Mouse (Mus musculus): ENCODE measurements at regions not wholly inside any gene's neighbourhood (a gene's known extent, or its start where the extent isn't known, plus 50 kb on each side); places are given as distances from the start of the nearest gene placed in this dataset.

DNA sequence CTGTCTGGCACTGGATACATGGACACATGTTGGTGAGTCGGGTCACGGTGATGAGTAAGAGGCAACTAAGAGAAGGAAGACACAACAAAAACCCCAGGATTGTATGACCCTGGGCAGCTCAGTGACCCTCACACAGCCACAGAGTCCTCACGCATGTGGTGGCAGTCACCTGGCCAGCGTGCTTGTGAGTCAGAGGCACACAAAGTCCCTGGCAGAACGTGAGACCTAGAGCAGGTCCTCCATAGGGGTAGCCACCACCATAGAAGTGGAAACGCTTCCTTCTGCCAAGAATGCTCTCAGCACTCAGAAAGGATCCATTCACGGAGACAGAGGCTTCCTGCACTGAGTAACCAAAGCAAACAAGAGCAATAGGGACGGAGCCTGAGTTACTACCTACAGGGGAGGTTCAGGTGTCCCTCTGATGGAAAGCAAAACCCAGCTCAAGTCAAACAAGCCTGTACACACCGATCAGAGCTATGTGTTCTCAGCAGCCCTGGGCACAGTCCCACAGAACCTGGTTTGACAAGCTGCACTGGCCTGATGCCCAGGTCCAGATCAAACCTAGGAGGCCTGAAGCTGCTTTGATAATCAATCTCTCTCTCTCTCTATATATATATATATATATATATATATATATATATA, 206.4 kb upstream of the Gm26657 start:
- ATAC-seq (ENCODE audit: low FRiP score, low read depth): no peak
- 91% methylated on average over 9 of the region's 9 CpGs for whole genome bisulfite sequencing

GRCm38 (mm10) chr4:56532921-56533320, 206.9 kb upstream of the Gm26657 start:
- no peak for ATAC-seq (ENCODE audit: low FRiP score, low read depth)
- no peaks in the 10 kb centered on the region for H3K36me3 ChIP-seq
- no peaks in the 10 kb centered on the region for H3K27me3 ChIP-seq
- no peak overlapping the region for H3K9ac ChIP-seq (replicated peaks)
- 94% methylated on average over 9 of the region's 9 CpGs for WGBS
- no peak overlapping the region for H3K27ac ChIP-seq (replicated peaks)
- no peaks in the 10 kb centered on the region for H3K9me3 ChIP-seq
- H3K4me1 ChIP-seq: no peaks in the 10 kb centered on the region
- H3K4me3 ChIP-seq: no peak overlapping the region
- no peak overlapping the region for H3K4me2 ChIP-seq (replicated peaks)

More for the DNA sequence above, 206.4 kb upstream of the Gm26657 start:
- Histone ChIP-seq H3K36me3 (no peaks in the 10 kb centered on the region), H3K9ac (replicated peaks) (no peak overlapping the region), H3K27me3 (no peaks in the 10 kb centered on the region), H3K27ac (replicated peaks) (no peak overlapping the region), H3K4me2 (replicated peaks) (no peak overlapping the region), H3K9me3 (no peaks in the 10 kb centered on the region), H3K4me1 (no peaks in the 10 kb centered on the region), H3K4me3 (no peak overlapping the region)

- no peaks in the 10 kb centered on the region for H3K4me1 ChIP-seq
- H3K4me3 ChIP-seq: no peak overlapping the region
- no peak overlapping the region for H3K9ac ChIP-seq (replicated peaks)
- WGBS: 96% methylated on average over 2 of the region's 2 CpGs
- no peak overlapping the region for H3K27ac ChIP-seq (replicated peaks)
- ATAC-seq (ENCODE audit: low FRiP score, low read depth): no peak
- no peak overlapping the region for H3K4me2 ChIP-seq (replicated peaks)
- H3K9me3 ChIP-seq: no peaks in the 10 kb centered on the region
- H3K36me3 ChIP-seq: no peaks in the 10 kb centered on the region
- no peaks in the 10 kb centered on the region for H3K27me3 ChIP-seq
Measured at GRCm38 (mm10) chr4:56528571-56528970, 211.3 kb upstream of the Gm26657 start.

DNA sequence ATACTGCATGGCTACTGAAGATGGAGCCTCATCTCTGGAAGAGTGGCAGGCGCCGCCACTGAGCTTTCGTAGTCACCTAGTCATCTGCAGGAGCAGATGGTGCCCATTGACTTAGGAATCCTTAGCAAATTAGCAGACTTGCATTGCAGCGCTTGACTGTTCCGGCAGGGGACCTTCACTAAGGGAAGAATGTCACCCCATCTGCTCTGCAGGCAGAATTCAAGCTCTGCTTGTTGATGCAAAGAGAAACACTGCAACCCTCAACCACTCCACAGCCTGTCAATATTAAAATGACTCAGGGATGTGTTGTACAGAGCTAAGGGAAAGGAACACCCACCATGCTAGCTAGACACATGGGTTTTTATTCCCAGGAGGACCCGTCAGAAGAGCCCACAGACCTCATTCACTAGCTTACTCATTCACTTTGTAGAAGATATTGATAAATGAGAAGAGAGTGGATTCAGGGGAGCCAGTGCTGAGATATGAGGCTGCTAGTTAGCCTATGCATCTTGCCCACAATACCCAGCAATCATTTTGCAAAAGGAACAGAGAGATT, 215.4 kb upstream of the Gm26657 start:
- H3K9ac ChIP-seq (replicated peaks): no peak overlapping the region
- H3K36me3 ChIP-seq: no peaks in the 10 kb centered on the region
- H3K27me3 ChIP-seq: no peaks in the 10 kb centered on the region
- no peak overlapping the region for H3K27ac ChIP-seq (replicated peaks)
- no peak overlapping the region for H3K4me3 ChIP-seq
- H3K9me3 ChIP-seq: no peaks in the 10 kb centered on the region
- H3K4me2 ChIP-seq (replicated peaks): no peak overlapping the region
- no peaks in the 10 kb centered on the region for H3K4me1 ChIP-seq
- ATAC-seq (ENCODE audit: low FRiP score, low read depth): no peak
- WGBS: 85% methylated on average over 6 of the region's 6 CpGs

GRCm38 (mm10) chr4:56507770-56508169, 232.1 kb upstream of the Gm26657 start:
- WGBS: 96% methylated on average over 4 of the region's 4 CpGs

DNA sequence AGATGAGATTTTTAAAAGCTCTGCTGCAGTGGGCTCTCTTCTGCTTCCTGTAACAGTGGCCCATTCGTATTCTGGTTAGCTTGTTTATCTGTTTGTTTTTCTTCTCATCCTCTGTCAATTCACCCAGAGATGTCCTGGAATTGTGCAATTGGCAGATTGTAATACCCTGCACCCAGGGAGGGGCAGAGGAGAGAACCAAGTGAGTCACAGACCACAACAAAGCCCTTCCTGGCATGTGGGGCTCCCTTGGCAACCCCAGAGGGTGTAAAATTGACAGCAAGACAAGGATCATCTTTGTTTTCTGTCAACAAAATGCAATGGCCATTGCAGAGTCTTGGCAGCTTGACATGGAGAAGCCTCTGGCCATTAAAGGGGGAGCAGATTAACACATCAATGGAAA, 233.1 kb upstream of the Gm26657 start:
- Histone ChIP-seq H3K4me1 (no peaks in the 10 kb centered on the region), H3K4me3 (no peak overlapping the region), H3K9me3 (no peaks in the 10 kb centered on the region), H3K36me3 (no peaks in the 10 kb centered on the region), H3K27ac (replicated peaks) (no peak overlapping the region), H3K4me2 (replicated peaks) (no peak overlapping the region), H3K9ac (replicated peaks) (no peak overlapping the region), H3K27me3 (no peaks in the 10 kb centered on the region)
- 63% methylated on average over 1 of the region's 1 CpGs for WGBS
- no peak for ATAC-seq (ENCODE audit: low FRiP score, low read depth)

More at GRCm38 (mm10) chr4:56507770-56508169, 232.1 kb upstream of the Gm26657 start:
- ATAC-seq (ENCODE audit: low FRiP score, low read depth): no peak
- Histone ChIP-seq H3K4me1 (no peaks in the 10 kb centered on the region), H3K4me3 (no peak overlapping the region), H3K27me3 (no peaks in the 10 kb centered on the region), H3K27ac (replicated peaks) (no peak overlapping the region), H3K4me2 (replicated peaks) (no peak overlapping the region), H3K9me3 (no peaks in the 10 kb centered on the region), H3K9ac (replicated peaks) (no peak overlapping the region), H3K36me3 (no peaks in the 10 kb centered on the region)

- Histone ChIP-seq H3K36me3 (no peaks in the 10 kb centered on the region), H3K9me3 (no peaks in the 10 kb centered on the region), H3K4me2 (replicated peaks) (no peak overlapping the region), H3K27ac (replicated peaks) (no peak overlapping the region), H3K4me3 (no peak overlapping the region), H3K27me3 (no peaks in the 10 kb centered on the region), H3K9ac (replicated peaks) (no peak overlapping the region), H3K4me1 (no peaks in the 10 kb centered on the region)
- ATAC-seq (ENCODE audit: low FRiP score, low read depth): no peak
- 56% methylated on average over 1 of the region's 1 CpGs for WGBS
Measured at GRCm38 (mm10) chr4:56506067-56506466, 233.8 kb upstream of the Gm26657 start.

DNA sequence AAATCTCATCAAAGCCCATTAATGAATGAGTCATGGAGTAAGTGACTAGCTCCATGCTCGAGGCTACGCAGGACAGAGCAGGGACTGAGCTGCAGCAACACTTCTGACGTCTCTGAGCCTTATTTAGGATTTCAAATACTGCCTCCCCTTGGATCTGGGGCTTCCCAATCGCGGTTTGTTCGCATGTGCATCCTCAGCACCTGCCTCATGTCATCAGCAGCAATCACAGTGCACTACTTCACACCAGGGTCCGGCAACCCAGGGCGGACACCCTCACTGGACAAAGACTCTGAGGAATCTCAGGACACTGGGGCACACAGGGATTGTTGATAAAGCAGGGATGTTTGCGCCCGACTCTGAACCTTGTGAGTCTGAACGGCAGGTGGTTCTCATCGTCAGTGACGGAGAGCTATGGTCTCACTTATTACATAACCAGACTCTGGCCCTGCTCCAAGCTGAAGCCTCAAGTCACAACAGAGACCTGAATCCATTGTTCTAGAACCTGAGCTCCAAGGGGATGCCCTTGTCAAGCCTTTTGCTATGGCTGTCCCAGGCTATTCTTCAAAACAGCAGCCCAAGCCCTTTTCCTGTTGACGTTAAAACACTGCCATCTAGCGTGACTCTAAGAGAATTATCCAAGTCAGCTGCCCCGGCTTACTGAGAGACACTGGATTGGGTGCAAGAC, 247.2 kb upstream of the Gm26657 start:
- no peak overlapping the region for H3K27ac ChIP-seq (replicated peaks)
- H3K9ac ChIP-seq (replicated peaks): no peak overlapping the region

DNA sequence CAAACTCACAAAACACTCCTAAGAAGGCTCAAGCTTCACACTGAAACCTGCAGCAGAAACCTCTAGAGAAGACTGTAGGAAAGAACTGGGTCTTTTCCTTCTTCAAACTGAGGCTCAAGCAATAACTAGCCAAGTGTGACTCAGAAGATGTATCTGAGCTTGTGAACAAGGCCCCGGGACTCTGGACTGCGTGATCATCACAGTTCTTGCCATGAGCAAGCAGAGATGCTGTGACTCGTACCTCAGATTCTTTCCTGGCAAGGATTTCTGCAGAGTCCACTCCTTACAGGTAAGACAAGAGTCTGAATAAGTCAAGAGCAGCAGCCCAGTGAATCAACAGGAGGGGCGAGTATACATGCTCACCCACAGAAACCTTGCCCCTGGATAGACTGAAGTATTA, 250.5 kb upstream of the Gm26657 start:
- Histone ChIP-seq H3K27ac (replicated peaks) (no peak overlapping the region), H3K4me1 (peaks cover 6% of the 10 kb centered on the region; the same call in 1 of the 2 replicates), H3K9me3 (no peaks in the 10 kb centered on the region), H3K9ac (replicated peaks) (no peak overlapping the region), H3K27me3 (no peaks in the 10 kb centered on the region), H3K4me3 (no peak overlapping the region), H3K36me3 (no peaks in the 10 kb centered on the region), H3K4me2 (replicated peaks) (no peak overlapping the region)
- ATAC-seq (ENCODE audit: low FRiP score, low read depth): no peak
- 85% methylated on average over 4 of the region's 4 CpGs for WGBS

More for the DNA sequence above, 247.2 kb upstream of the Gm26657 start:
- H3K4me3 ChIP-seq: no peak overlapping the region
- 53% methylated on average over 16 of the region's 16 CpGs for WGBS
- H3K4me2 ChIP-seq (replicated peaks): no peak overlapping the region
- H3K27me3 ChIP-seq: no peaks in the 10 kb centered on the region
- ATAC-seq (ENCODE audit: low FRiP score, low read depth): peak; percentile 90
- peaks cover 6% of the 10 kb centered on the region; the same call in 1 of the 2 replicates for H3K4me1 ChIP-seq
- H3K36me3 ChIP-seq: no peaks in the 10 kb centered on the region
- no peaks in the 10 kb centered on the region for H3K9me3 ChIP-seq

- H3K4me2 ChIP-seq (replicated peaks): no peak overlapping the region
- no peak for ATAC-seq (ENCODE audit: low FRiP score, low read depth)
- WGBS: 85% methylated on average over 8 of the region's 8 CpGs
- H3K9ac ChIP-seq (replicated peaks): no peak overlapping the region
- no peak overlapping the region for H3K4me3 ChIP-seq
- no peaks in the 10 kb centered on the region for H3K27me3 ChIP-seq
- no peaks in the 10 kb centered on the region for H3K4me1 ChIP-seq
- no peaks in the 10 kb centered on the region for H3K9me3 ChIP-seq
- H3K27ac ChIP-seq (replicated peaks): no peak overlapping the region
- H3K36me3 ChIP-seq: no peaks in the 10 kb centered on the region
Measured at GRCm38 (mm10) chr4:56483708-56484107, 256.2 kb upstream of the Gm26657 start.

DNA sequence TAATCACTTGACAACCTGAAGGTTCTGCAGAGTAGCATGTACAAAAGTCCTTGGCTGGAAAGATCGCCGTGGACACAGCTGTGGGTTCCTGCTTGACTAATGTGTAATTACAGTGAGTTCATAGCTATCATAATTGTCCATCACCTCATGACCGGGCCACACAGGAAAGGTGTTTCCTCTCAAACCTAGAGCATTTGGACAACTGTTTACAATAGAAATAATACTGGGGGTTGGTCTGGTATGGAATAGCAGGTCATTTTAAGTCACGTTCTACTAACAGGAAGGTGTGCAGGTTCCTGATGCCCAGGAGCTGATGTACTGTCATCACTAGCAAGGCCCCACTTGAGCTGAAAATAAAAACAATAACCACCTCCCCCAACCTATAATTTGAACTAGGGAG, 283.1 kb upstream of the Gm26657 start:
- Histone ChIP-seq H3K36me3 (no peaks in the 10 kb centered on the region), H3K4me1 (no peaks in the 10 kb centered on the region), H3K27ac (replicated peaks) (no peak overlapping the region), H3K27me3 (no peaks in the 10 kb centered on the region), H3K4me3 (no peak overlapping the region), H3K9me3 (no peaks in the 10 kb centered on the region), H3K9ac (replicated peaks) (no peak overlapping the region), H3K4me2 (replicated peaks) (no peak overlapping the region)
- no peak for ATAC-seq (ENCODE audit: low FRiP score, low read depth)
- WGBS: 89% methylated on average over 4 of the region's 4 CpGs

DNA sequence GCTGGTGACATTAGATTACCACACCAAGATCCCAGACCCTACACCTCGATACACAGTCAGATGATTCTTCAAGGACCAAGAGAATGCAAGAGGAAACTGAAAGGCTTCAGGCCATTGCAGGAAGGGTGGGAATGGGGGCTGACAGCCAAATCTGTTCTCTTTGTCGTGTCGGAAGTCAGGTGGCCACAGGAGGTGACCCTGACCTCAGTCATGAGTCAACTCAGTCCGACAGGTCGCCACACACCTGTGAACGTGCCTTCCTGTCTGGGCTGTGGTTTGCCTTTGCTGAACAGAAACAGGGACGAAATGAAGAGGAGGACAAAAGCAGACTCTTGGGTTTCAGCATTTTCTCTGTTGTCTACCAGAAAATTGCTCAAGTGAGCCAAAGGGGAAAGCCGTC, 318.3 kb upstream of the Gm26657 start:
- Histone ChIP-seq H3K36me3 (no peaks in the 10 kb centered on the region), H3K9me3 (no peaks in the 10 kb centered on the region), H3K4me1 (no peaks in the 10 kb centered on the region), H3K4me2 (replicated peaks) (no peak overlapping the region), H3K27ac (replicated peaks) (no peak overlapping the region), H3K4me3 (no peak overlapping the region), H3K9ac (replicated peaks) (no peak overlapping the region), H3K27me3 (no peaks in the 10 kb centered on the region)
- no peak for ATAC-seq (ENCODE audit: low FRiP score, low read depth)
- WGBS: 83% methylated on average over 8 of the region's 8 CpGs

Data from midbrain, embryonic 12.5 days (tissue).